Mouse (Mus musculus) ES-E14 (cell line): ENCODE results near the gene Zc3h12c. TPM values are rescaled to one million over a fixed set of nuclear protein-coding genes. Genes with fewer than 3 reads are reported as not detected.

Experiments
- DNase-seq: peaks from one replicate; pipeline ENCODE4 v3.0.0-alpha.2; 2013; ENCODE audit warnings: low read depth, low spot score
- H3K27ac ChIP-seq: 2 replicates; pipeline ENCODE4 v1.5.1; 2012; ENCODE audit warnings: low read depth, mild to moderate bottlenecking, low read length, moderate library complexity, mixed read lengths; ENCODE audit not compliant: poor library complexity, insufficient read depth, severe bottlenecking
- H3K36me3 ChIP-seq: 2 replicates; pipeline ENCODE4 v1.6.1; 2012; ENCODE audit warnings: mild to moderate bottlenecking, low read length, moderate library complexity, mixed read lengths; ENCODE audit not compliant: control insufficient read depth, poor library complexity, insufficient read depth, severe bottlenecking
- H3K4me1 ChIP-seq, 2 experiments: fragments of 150-350 bp in 1 of 2; sonication (generic) in 1 of 2; 2 replicates each; pipeline ENCODE4 v1.6.1; 2012; ENCODE audit warnings: low read length in 2 of 2, mild to moderate bottlenecking in 1 of 2, mixed read lengths in 1 of 2; ENCODE audit not compliant: control insufficient read depth in 2 of 2, insufficient read depth in 2 of 2, poor library complexity in 1 of 2
- H3K4me3 ChIP-seq, 2 experiments: fragments of 150-350 bp in 1 of 2; sonication (generic) in 1 of 2; 2 replicates each; pipeline ENCODE4 v1.5.1; 2012; ENCODE audit warnings: low read length in 2 of 2, low read depth in 1 of 2, mild to moderate bottlenecking in 1 of 2, mixed read lengths in 1 of 2; ENCODE audit not compliant: insufficient read depth in 1 of 2, poor library complexity in 1 of 2, severe bottlenecking in 1 of 2
- H3K9ac ChIP-seq: 2 replicates; pipeline ENCODE4 v1.6.1; 2012; ENCODE audit warnings: low read depth, mild to moderate bottlenecking, low read length, mixed read lengths; ENCODE audit not compliant: poor library complexity, insufficient read depth, severe bottlenecking
- H3K9me3 ChIP-seq: fragments of 150-350 bp; sonication (generic); 2 replicates; pipeline ENCODE4 v1.6.1; 2012; ENCODE audit warnings: low read depth, mild to moderate bottlenecking, low read length; ENCODE audit not compliant: control insufficient read depth, insufficient read depth
- CHD2 ChIP-seq: IDR thresholded peaks from 2 replicates; pipeline ENCODE4 v1.6.1; 2014; ENCODE audit warnings: mild to moderate bottlenecking, low read depth, low read length, inconsistent platforms
- HCFC1 ChIP-seq: IDR thresholded peaks from 2 replicates; pipeline ENCODE4 v1.6.1; 2012; ENCODE audit warnings: low read length, inconsistent platforms, borderline replicate concordance; ENCODE audit not compliant: insufficient read depth
- MAFK ChIP-seq: IDR thresholded peaks from 2 replicates; pipeline ENCODE4 v1.6.1; 2014; ENCODE audit warnings: mild to moderate bottlenecking, low read depth, low read length, inconsistent platforms; ENCODE audit not compliant: insufficient read depth
- ZC3H11A ChIP-seq: IDR thresholded peaks from 2 replicates; pipeline ENCODE4 v1.6.1; 2012; ENCODE audit warnings: low read depth, mild to moderate bottlenecking, inconsistent platforms, low read length, borderline replicate concordance
- ZNF384 ChIP-seq: IDR thresholded peaks from 2 replicates; pipeline ENCODE4 v1.6.1; 2012; ENCODE audit warnings: low read depth, low read length, inconsistent platforms
- in situ Hi-C, 2 experiments: fragments of 600-800 bp; cut with MboI; formaldehyde crosslinking; loops; one replicate each; pipeline ENCODE4 v1.15.1; 2025; ENCODE audit warnings: low sequenced_read_pairs in 2 of 2, inconsistent platforms in 1 of 2; ENCODE audit not compliant: unreplicated experiment in 2 of 2
- total RNA-seq: library from RNA; depleted of rRNA; stranded (reverse); fragments of 300-350 nt; gene quantifications from 2 replicates; pipeline ENCODE4 v1.2.3, GENCODE M21; 2012

Zc3h12c gene
- total RNA-seq, 1 experiment = 3.0 TPM

GRCm38 (mm10) chr9:52165706-52166090 is 2.7 kb downstream of the Zc3h12c start:
- no peak for DNase-seq
- H3K9ac ChIP-seq = no peak overlapping the region
- no peak overlapping the region for H3K27ac ChIP-seq
- H3K4me1 ChIP-seq = no peaks in the 10 kb centered on the region; a peak in 1 of 4 replicates
- TF ChIP-seq ZC3H11A (no peak), ZNF384 (no peak), CHD2 (no peak), HCFC1 (no peak)
- no peaks in the 10 kb centered on the region for H3K36me3 ChIP-seq
- H3K4me3 ChIP-seq = no peak overlapping the region
- H3K9me3 ChIP-seq = no peaks in the 10 kb centered on the region
- in situ Hi-C loops = loop anchor here in 1 of 2 experiments (10.0 kb wide), 1 partner anchor 119 kb away; no protein-coding TSS in a partner anchor

GRCm38 (mm10) chr9:52165076-52165705 is 3.2 kb downstream of the Zc3h12c start:
- Histone ChIP-seq H3K4me3 (no peak overlapping the region), H3K27ac (no peak overlapping the region), H3K4me1 (no peaks in the 10 kb centered on the region; a peak in 1 of 4 replicates), H3K9me3 (no peaks in the 10 kb centered on the region), H3K36me3 (no peaks in the 10 kb centered on the region), H3K9ac (no peak overlapping the region)
- in situ Hi-C loops = loop anchor here in 1 of 2 experiments (10.0 kb wide), 1 partner anchor 120 kb away; no protein-coding TSS in a partner anchor
- no peak for DNase-seq
- TF ChIP-seq CHD2 = no peak
- TF ChIP-seq ZC3H11A = no peak
- no peak for TF ChIP-seq ZNF384
- TF ChIP-seq MAFK = no peak
- no peak for TF ChIP-seq HCFC1

- no peak overlapping the region for H3K4me3 ChIP-seq
- H3K27ac ChIP-seq = no peak overlapping the region
- H3K9ac ChIP-seq = no peak overlapping the region
- no peak for TF ChIP-seq ZC3H11A
- no peak for TF ChIP-seq ZNF384
- TF ChIP-seq MAFK = no peak
- no peak for TF ChIP-seq HCFC1
- TF ChIP-seq CHD2 = no peak
- H3K36me3 ChIP-seq = no peaks in the 10 kb centered on the region
- H3K4me1 ChIP-seq = no peaks in the 10 kb centered on the region
- no peaks in the 10 kb centered on the region for H3K9me3 ChIP-seq
- no peak for DNase-seq
- in situ Hi-C loops = loop anchor here in 1 of 2 experiments (10.0 kb wide), 1 partner anchor 124 kb away; no protein-coding TSS in a partner anchor
Measured at GRCm38 (mm10) chr9:52160512-52160911, 7.9 kb downstream of the Zc3h12c start.

- Histone ChIP-seq H3K4me1 (no peaks in the 10 kb centered on the region), H3K4me3 (no peak overlapping the region), H3K36me3 (no peaks in the 10 kb centered on the region), H3K9me3 (no peaks in the 10 kb centered on the region), H3K9ac (no peak overlapping the region), H3K27ac (no peak overlapping the region)
- TF ChIP-seq CHD2 (no peak), HCFC1 (no peak), MAFK (no peak), ZC3H11A (no peak), ZNF384 (no peak)
- DNase-seq = no peak
- in situ Hi-C loops = no loop called here
Measured at GRCm38 (mm10) chr9:52158561-52158960, 9.8 kb downstream of the Zc3h12c start.

- H3K27ac ChIP-seq = no peak overlapping the region
- no peak overlapping the region for H3K9ac ChIP-seq
- H3K4me1 ChIP-seq = no peaks in the 10 kb centered on the region
- DNase-seq = no peak
- H3K36me3 ChIP-seq = no peaks in the 10 kb centered on the region
- H3K4me3 ChIP-seq = no peak overlapping the region
- H3K9me3 ChIP-seq = no peaks in the 10 kb centered on the region
- no peak for TF ChIP-seq MAFK
- no peak for TF ChIP-seq CHD2
- TF ChIP-seq HCFC1 = no peak
- TF ChIP-seq ZNF384 = no peak
- no peak for TF ChIP-seq ZC3H11A
- in situ Hi-C loops = no loop called here
Measured at GRCm38 (mm10) chr9:52155417-52155816, 13.0 kb downstream of the Zc3h12c start.
